Mouse (Mus musculus) liver, embryonic 16.5 days (tissue): ENCODE measurements around the gene Sorbs2. TPM values are rescaled to one million over a fixed set of nuclear protein-coding genes. Genes with fewer than 3 reads are reported as not detected.

Experiments
- ATAC-seq: fragments of 200-750 bp; cut with Nextera tagmentation; 2 replicates; pipeline ENCODE4 v1.8.0; 2017; ENCODE audit warnings: low read depth, mild to moderate bottlenecking, moderate number of reproducible peaks, moderate library complexity
- H3K27ac ChIP-seq: fragments of 300-500 bp; sonication (generic); 2 replicates; pipeline ENCODE4 v1.5.1; 2014; ENCODE audit warnings: mild to moderate bottlenecking, low read length
- H3K27me3 ChIP-seq: fragments of 300-500 bp; sonication (generic); 2 replicates; pipeline ENCODE4 v1.6.1; 2014; ENCODE audit warnings: low read depth, low read length, mixed read lengths; ENCODE audit not compliant: control insufficient read depth, insufficient read depth
- H3K36me3 ChIP-seq: fragments of 300-500 bp; sonication (generic); 2 replicates; pipeline ENCODE4 v1.6.1; 2014; ENCODE audit warnings: mild to moderate bottlenecking; ENCODE audit not compliant: control insufficient read depth, insufficient read depth
- H3K4me1 ChIP-seq: fragments of 300-500 bp; sonication (generic); 2 replicates; pipeline ENCODE4 v1.6.1; 2014; ENCODE audit warnings: low read depth, low read length, mixed read lengths; ENCODE audit not compliant: control insufficient read depth
- H3K4me2 ChIP-seq: fragments of 300-500 bp; sonication (generic); 2 replicates; pipeline ENCODE4 v1.6.1; 2014; ENCODE audit warnings: low read depth, low read length, mixed read lengths
- H3K4me3 ChIP-seq: fragments of 300-500 bp; sonication (generic); 2 replicates; pipeline ENCODE4 v1.5.1; 2014; ENCODE audit warnings: low read depth, mild to moderate bottlenecking, low read length
- H3K9ac ChIP-seq: fragments of 300-500 bp; sonication (generic); 2 replicates; pipeline ENCODE4 v1.6.1; 2014; ENCODE audit warnings: low read depth, low read length
- H3K9me3 ChIP-seq: fragments of 300-500 bp; sonication (generic); replicated peaks from 2 replicates; pipeline ENCODE4 v1.6.1; 2016; ENCODE audit warnings: low read length; ENCODE audit not compliant: control insufficient read depth
- WGBS: fragments of 180-500 bp; shearing (Covaris S2); extraction: QIAGEN DNeasy Blood & Tissue Kit; methylation state at CpG from one replicate; pipeline ENCODE4 v1.1.7; 2014; ENCODE audit not compliant: insufficient replicate concordance; 5-methylcytosine and 5-hydroxymethylcytosine counted together
- polyA plus RNA-seq: library from polyadenylated mRNA; unstranded; fragments of >200 nt; fragmentation: Nextera tagmentation; extraction: Ambion mirVana; gene quantifications from 2 replicates; pipeline ENCODE4 v1.2.1, GENCODE M21; 2015

The Sorbs2 gene
- polyA plus RNA-seq, 1 experiment from 2014 or later, result 13.7 TPM

GRCm38 (mm10) chr8:45703700-45704101 lies 196.1 kb downstream of the Sorbs2 start:
- Histone ChIP-seq H3K9ac (no peak overlapping the region), H3K27ac (no peak overlapping the region), H3K36me3 (no peaks in the 10 kb centered on the region), H3K4me2 (no peak overlapping the region), H3K4me3 (no peak overlapping the region), H3K4me1 (no peaks in the 10 kb centered on the region), H3K27me3 (no peaks in the 10 kb centered on the region), H3K9me3 (no peaks in the 10 kb centered on the region)
- WGBS, result 59% methylated on average over 4 of the region's 4 CpGs
- no peak for ATAC-seq

DNA sequence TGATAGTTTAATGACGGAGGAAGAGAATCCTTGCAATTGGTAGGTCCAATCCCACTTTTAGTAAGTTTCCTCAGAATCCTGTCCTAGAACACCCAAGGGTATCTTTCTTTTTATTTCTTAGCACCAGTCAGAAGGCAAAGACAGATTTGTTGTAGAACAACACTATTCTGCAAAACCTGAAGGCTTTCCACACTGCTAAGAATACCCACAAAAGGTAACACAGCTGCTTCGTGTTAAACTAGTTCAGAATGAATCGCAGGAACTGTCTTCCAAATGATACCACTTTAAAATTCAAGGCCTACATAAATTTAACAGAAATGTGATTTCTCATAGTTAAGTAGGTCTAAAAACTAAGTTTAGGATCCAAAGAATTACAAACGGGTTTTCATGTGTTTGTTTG lies 201.5 kb downstream of the Sorbs2 start:
- no peaks in the 10 kb centered on the region for H3K27me3 ChIP-seq
- no peak overlapping the region for H3K27ac ChIP-seq
- no peak overlapping the region for H3K4me3 ChIP-seq
- H3K36me3 ChIP-seq, result no peaks in the 10 kb centered on the region
- H3K4me1 ChIP-seq, result no peaks in the 10 kb centered on the region
- H3K4me2 ChIP-seq, result no peak overlapping the region
- no peaks in the 10 kb centered on the region for H3K9me3 ChIP-seq
- WGBS, result 64% methylated on average over 4 of the region's 4 CpGs
- H3K9ac ChIP-seq, result no peak overlapping the region
- ATAC-seq, result no peak

GRCm38 (mm10) chr8:45709734-45710133 lies 202.1 kb downstream of the Sorbs2 start:
- no peak overlapping the region for H3K9ac ChIP-seq
- H3K4me3 ChIP-seq, result no peak overlapping the region
- no peaks in the 10 kb centered on the region for H3K27me3 ChIP-seq
- no peak overlapping the region for H3K4me2 ChIP-seq
- ATAC-seq, result no peak
- no peaks in the 10 kb centered on the region for H3K9me3 ChIP-seq
- H3K4me1 ChIP-seq, result no peaks in the 10 kb centered on the region
- WGBS, result 46% methylated on average over 4 of the region's 4 CpGs
- no peaks in the 10 kb centered on the region for H3K36me3 ChIP-seq
- H3K27ac ChIP-seq, result no peak overlapping the region

DNA sequence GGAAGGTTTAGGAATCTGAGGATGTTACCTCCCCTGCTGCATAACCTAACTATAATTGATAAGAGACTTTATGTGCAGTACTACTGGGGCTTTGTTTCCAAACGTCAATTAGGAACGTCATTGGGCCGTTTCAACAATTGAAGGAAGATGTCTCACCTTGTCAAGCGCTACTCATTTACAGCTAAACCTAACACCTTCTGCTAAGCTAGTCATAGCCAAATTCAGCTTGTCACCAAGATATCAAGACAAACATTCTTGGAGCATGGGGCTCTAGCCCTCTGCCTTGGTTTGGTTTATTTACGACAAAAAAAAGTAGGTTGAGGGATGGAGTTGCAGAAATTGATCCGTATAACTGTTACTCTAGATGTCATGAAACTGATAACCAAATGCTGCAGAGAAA lies 205.0 kb downstream of the Sorbs2 start:
- Histone ChIP-seq H3K36me3 (no peaks in the 10 kb centered on the region), H3K27ac (no peak overlapping the region), H3K9ac (no peak overlapping the region), H3K4me3 (no peak overlapping the region), H3K9me3 (no peaks in the 10 kb centered on the region), H3K4me1 (no peaks in the 10 kb centered on the region), H3K27me3 (no peaks in the 10 kb centered on the region), H3K4me2 (no peak overlapping the region)
- WGBS, result 68% methylated on average over 6 of the region's 6 CpGs
- no peak for ATAC-seq

- H3K9me3 ChIP-seq, result no peaks in the 10 kb centered on the region
- H3K4me3 ChIP-seq, result no peak overlapping the region
- H3K27ac ChIP-seq, result no peak overlapping the region
- 58% methylated on average over 3 of the region's 3 CpGs for WGBS
- H3K9ac ChIP-seq, result no peak overlapping the region
- no peak overlapping the region for H3K4me2 ChIP-seq
- no peaks in the 10 kb centered on the region for H3K27me3 ChIP-seq
- no peaks in the 10 kb centered on the region for H3K36me3 ChIP-seq
- no peak for ATAC-seq
- no peaks in the 10 kb centered on the region for H3K4me1 ChIP-seq
Measured at GRCm38 (mm10) chr8:45714806-45715205, 207.2 kb downstream of the Sorbs2 start.

GRCm38 (mm10) chr8:45715330-45716027 lies 207.9 kb downstream of the Sorbs2 start:
- Histone ChIP-seq H3K27me3 (no peaks in the 10 kb centered on the region), H3K36me3 (no peaks in the 10 kb centered on the region), H3K4me2 (no peak overlapping the region), H3K4me1 (no peaks in the 10 kb centered on the region), H3K27ac (no peak overlapping the region), H3K9me3 (no peaks in the 10 kb centered on the region), H3K4me3 (no peak overlapping the region), H3K9ac (no peak overlapping the region)
- ATAC-seq, result no peak
- WGBS, result 65% methylated on average over 13 of the region's 13 CpGs

DNA sequence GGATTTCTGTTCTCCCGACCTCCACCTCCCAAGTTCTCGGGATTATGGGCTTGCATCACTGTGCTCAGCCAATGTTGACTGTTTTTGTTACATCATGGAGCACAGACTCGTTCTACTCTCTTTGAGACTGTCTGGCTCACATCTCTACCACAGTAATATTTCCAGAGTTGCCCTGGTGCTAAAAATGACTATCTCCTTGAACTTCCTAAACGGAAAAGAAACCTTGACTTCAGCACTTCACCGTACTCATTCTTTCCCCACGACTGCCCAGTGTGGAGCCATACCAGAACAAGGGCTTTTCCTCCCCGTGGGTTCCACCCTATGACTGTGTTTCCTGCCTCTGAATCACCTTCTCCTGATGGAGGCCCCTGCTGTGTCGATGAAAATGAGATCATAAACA lies 212.2 kb downstream of the Sorbs2 start:
- Histone ChIP-seq H3K27ac (no peak overlapping the region), H3K4me1 (no peaks in the 10 kb centered on the region), H3K9me3 (no peaks in the 10 kb centered on the region), H3K4me2 (no peak overlapping the region), H3K4me3 (no peak overlapping the region), H3K27me3 (no peaks in the 10 kb centered on the region), H3K36me3 (no peaks in the 10 kb centered on the region), H3K9ac (no peak overlapping the region)
- 0 out of 2 replicates have a peak, but pooled peaks have one; percentile 19 for ATAC-seq
- 29% methylated on average over 8 of the region's 8 CpGs for WGBS

DNA sequence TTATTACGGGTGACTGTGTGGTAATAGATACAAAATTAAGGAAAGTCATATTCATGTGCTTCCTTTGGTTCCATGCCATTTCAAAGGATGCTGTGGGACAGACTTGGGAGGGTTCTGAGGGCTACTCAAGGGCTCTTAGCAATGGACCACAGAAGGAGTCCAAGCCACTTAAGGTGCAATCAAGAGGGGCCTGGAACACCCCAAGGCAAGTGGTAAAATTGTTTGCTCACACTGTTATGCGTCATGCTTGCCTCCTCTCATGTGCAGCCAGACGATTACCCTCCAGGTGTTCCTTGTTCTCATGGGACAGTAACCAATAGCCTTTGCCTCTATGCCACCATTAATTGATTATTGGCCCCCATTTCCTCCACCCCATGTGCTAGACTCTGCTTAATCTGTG lies 216.6 kb downstream of the Sorbs2 start:
- Histone ChIP-seq H3K36me3 (no peaks in the 10 kb centered on the region), H3K27ac (no peak overlapping the region), H3K4me2 (no peak overlapping the region), H3K4me3 (no peak overlapping the region), H3K4me1 (no peaks in the 10 kb centered on the region), H3K9me3 (no peaks in the 10 kb centered on the region), H3K9ac (no peak overlapping the region), H3K27me3 (no peaks in the 10 kb centered on the region)
- WGBS, result 66% methylated on average over 3 of the region's 3 CpGs
- ATAC-seq, result no peak

GRCm38 (mm10) chr8:45725321-45725720 lies 217.7 kb downstream of the Sorbs2 start:
- H3K27ac ChIP-seq, result no peak overlapping the region
- no peak overlapping the region for H3K4me3 ChIP-seq
- H3K9ac ChIP-seq, result no peak overlapping the region
- ATAC-seq, result no peak
- no peaks in the 10 kb centered on the region for H3K36me3 ChIP-seq
- H3K27me3 ChIP-seq, result no peaks in the 10 kb centered on the region
- no peaks in the 10 kb centered on the region for H3K9me3 ChIP-seq
- no peak overlapping the region for H3K4me2 ChIP-seq
- 56% methylated on average over 5 of the region's 5 CpGs for WGBS
- no peaks in the 10 kb centered on the region for H3K4me1 ChIP-seq
